Mouse (Mus musculus) limb, embryonic 15.5 days (tissue): ENCODE measurements at regions not wholly inside any gene's neighbourhood (a gene's known extent, or its start where the extent isn't known, plus 50 kb on each side); places are given as distances from the start of the nearest gene placed in this dataset.

Experiments used
- ATAC-seq: fragments of 200-750 bp; cut with Nextera tagmentation; 2 replicates; pipeline ENCODE4 v1.8.0; 2017; ENCODE audit warnings: low read depth, moderate TSS enrichment; ENCODE audit not compliant: insufficient number of reproducible peaks, low FRiP score, low TSS enrichment
- H3K27ac ChIP-seq: fragments of 300-500 bp; sonication (generic); 2 replicates; pipeline ENCODE4 v1.5.1; 2015; ENCODE audit warnings: moderate library complexity, mild to moderate bottlenecking, inconsistent platforms
- H3K27me3 ChIP-seq: fragments of 300-500 bp; sonication (generic); 2 replicates; pipeline ENCODE4 v1.6.1; 2015; ENCODE audit warnings: inconsistent platforms
- H3K36me3 ChIP-seq: fragments of 300-500 bp; sonication (generic); 2 replicates; pipeline ENCODE4 v1.6.1; 2015; ENCODE audit warnings: inconsistent platforms
- H3K4me1 ChIP-seq: fragments of 300-500 bp; sonication (generic); 2 replicates; pipeline ENCODE4 v1.6.1; 2015; ENCODE audit warnings: inconsistent platforms
- H3K4me2 ChIP-seq: fragments of 300-500 bp; sonication (generic); 2 replicates; pipeline ENCODE4 v1.6.1; 2015; ENCODE audit warnings: mild to moderate bottlenecking, inconsistent platforms
- H3K4me3 ChIP-seq: fragments of 300-500 bp; sonication (generic); 2 replicates; pipeline ENCODE4 v1.5.1; 2015; ENCODE audit warnings: mild to moderate bottlenecking, inconsistent platforms
- H3K9ac ChIP-seq: fragments of 300-500 bp; sonication (generic); 2 replicates; pipeline ENCODE4 v1.6.1; 2015; ENCODE audit warnings: inconsistent platforms
- H3K9me3 ChIP-seq: fragments of 300-500 bp; sonication (generic); 2 replicates; pipeline ENCODE4 v1.6.1; 2016; ENCODE audit warnings: inconsistent platforms
- WGBS: fragments of 180-500 bp; shearing (Covaris S2); methylation state at CpG from one replicate; pipeline ENCODE4 v1.1.7; 2015; 5-methylcytosine and 5-hydroxymethylcytosine counted together

- Histone ChIP-seq H3K36me3 (no peaks in the 10 kb centered on the region), H3K27ac (no peak overlapping the region), H3K9ac (no peak overlapping the region), H3K9me3 (no peaks in the 10 kb centered on the region), H3K4me2 (no peak overlapping the region), H3K27me3 (no peaks in the 10 kb centered on the region), H3K4me1 (0 out of 2 replicates have a peak, but pooled peaks cover 3% of the 10 kb centered on the region), H3K4me3 (no peak overlapping the region)
- ATAC-seq: no peak
- WGBS: 33% methylated on average over 1 of the region's 1 CpGs
Measured at GRCm38 (mm10) chr12:58639478-58639877, 370.4 kb upstream of the Clec14a start.

GRCm38 (mm10) chr12:58638260-58638659, 369.2 kb upstream of the Clec14a start:
- no peaks in the 10 kb centered on the region for H3K36me3 ChIP-seq
- 0 out of 2 replicates have a peak, but pooled peaks cover 3% of the 10 kb centered on the region for H3K4me1 ChIP-seq
- no peak for ATAC-seq
- 71% methylated on average over 3 of the region's 3 CpGs for WGBS
- H3K27ac ChIP-seq: no peak overlapping the region
- no peaks in the 10 kb centered on the region for H3K27me3 ChIP-seq
- no peaks in the 10 kb centered on the region for H3K9me3 ChIP-seq
- H3K4me2 ChIP-seq: no peak overlapping the region
- no peak overlapping the region for H3K4me3 ChIP-seq
- no peak overlapping the region for H3K9ac ChIP-seq

GRCm38 (mm10) chr12:58632529-58632928, 363.4 kb upstream of the Clec14a start:
- Histone ChIP-seq H3K4me1 (no peaks in the 10 kb centered on the region), H3K27ac (no peak overlapping the region), H3K27me3 (no peaks in the 10 kb centered on the region), H3K9me3 (no peaks in the 10 kb centered on the region), H3K36me3 (no peaks in the 10 kb centered on the region), H3K9ac (no peak overlapping the region), H3K4me2 (no peak overlapping the region), H3K4me3 (no peak overlapping the region)
- WGBS: 55% methylated on average over 3 of the region's 3 CpGs
- no peak for ATAC-seq

- H3K4me3 ChIP-seq: no peak overlapping the region
- no peaks in the 10 kb centered on the region for H3K4me1 ChIP-seq
- H3K4me2 ChIP-seq: no peak overlapping the region
- no peak for ATAC-seq
- no peaks in the 10 kb centered on the region for H3K36me3 ChIP-seq
- H3K9me3 ChIP-seq: no peaks in the 10 kb centered on the region
- WGBS: 51% methylated on average over 5 of the region's 5 CpGs
- no peak overlapping the region for H3K27ac ChIP-seq
- no peak overlapping the region for H3K9ac ChIP-seq
- H3K27me3 ChIP-seq: no peaks in the 10 kb centered on the region
Measured at GRCm38 (mm10) chr12:58628817-58629216, 359.7 kb upstream of the Clec14a start.

GRCm38 (mm10) chr12:58625144-58625543, 356.1 kb upstream of the Clec14a start:
- no peak overlapping the region for H3K9ac ChIP-seq
- no peaks in the 10 kb centered on the region for H3K36me3 ChIP-seq
- no peak overlapping the region for H3K27ac ChIP-seq
- WGBS: 79% methylated on average over 2 of the region's 2 CpGs
- no peaks in the 10 kb centered on the region for H3K9me3 ChIP-seq
- no peak overlapping the region for H3K4me3 ChIP-seq
- H3K4me2 ChIP-seq: no peak overlapping the region
- H3K4me1 ChIP-seq: no peaks in the 10 kb centered on the region
- no peak for ATAC-seq
- no peaks in the 10 kb centered on the region for H3K27me3 ChIP-seq

- Histone ChIP-seq H3K9me3 (no peaks in the 10 kb centered on the region), H3K27ac (no peak overlapping the region), H3K36me3 (no peaks in the 10 kb centered on the region), H3K9ac (no peak overlapping the region), H3K27me3 (no peaks in the 10 kb centered on the region), H3K4me2 (no peak overlapping the region), H3K4me1 (no peaks in the 10 kb centered on the region), H3K4me3 (no peak overlapping the region)
- no peak for ATAC-seq
- 82% methylated on average over 7 of the region's 7 CpGs for WGBS
Measured at GRCm38 (mm10) chr12:58619508-58620310, 350.6 kb upstream of the Clec14a start.

- Histone ChIP-seq H3K27ac (no peak overlapping the region), H3K36me3 (no peaks in the 10 kb centered on the region), H3K27me3 (no peaks in the 10 kb centered on the region), H3K9ac (no peak overlapping the region), H3K4me2 (no peak overlapping the region), H3K4me1 (peaks cover 2% of the 10 kb centered on the region; the same call in 1 of the 2 replicates), H3K4me3 (no peak overlapping the region), H3K9me3 (no peaks in the 10 kb centered on the region)
- no peak for ATAC-seq
- 76% methylated on average over 9 of the region's 9 CpGs for whole genome bisulfite sequencing
Measured at GRCm38 (mm10) chr12:58594781-58595180, 325.7 kb upstream of the Clec14a start.

- H3K9ac ChIP-seq: no peak overlapping the region
Measured at GRCm38 (mm10) chr12:58591480-58591829, 322.4 kb upstream of the Clec14a start.

GRCm38 (mm10) chr12:58590547-58591479, 321.7 kb upstream of the Clec14a start:
- no peak overlapping the region for H3K27ac ChIP-seq
- H3K9me3 ChIP-seq: no peaks in the 10 kb centered on the region
- H3K9ac ChIP-seq: no peak overlapping the region
- no peaks in the 10 kb centered on the region for H3K27me3 ChIP-seq
- H3K4me1 ChIP-seq: peaks cover 2% of the 10 kb centered on the region; the same call in 1 of the 2 replicates
- H3K36me3 ChIP-seq: no peaks in the 10 kb centered on the region
- WGBS: 43% methylated on average over 7 of the region's 7 CpGs
- no peak overlapping the region for H3K4me3 ChIP-seq
- ATAC-seq: no peak
- H3K4me2 ChIP-seq: no peak overlapping the region

More at GRCm38 (mm10) chr12:58591480-58591829, 322.4 kb upstream of the Clec14a start:
- no peak for ATAC-seq
- Histone ChIP-seq H3K9me3 (no peaks in the 10 kb centered on the region), H3K36me3 (no peaks in the 10 kb centered on the region), H3K27me3 (no peaks in the 10 kb centered on the region), H3K27ac (no peak overlapping the region), H3K4me1 (peaks cover 2% of the 10 kb centered on the region; the same call in 1 of the 2 replicates), H3K4me3 (no peak overlapping the region), H3K4me2 (no peak overlapping the region)
- WGBS: 64% methylated on average over 3 of the region's 3 CpGs

- 77% methylated on average over 5 of the region's 5 CpGs for WGBS
- Histone ChIP-seq H3K4me2 (no peak overlapping the region), H3K9me3 (no peaks in the 10 kb centered on the region), H3K4me3 (no peak overlapping the region), H3K4me1 (no peaks in the 10 kb centered on the region), H3K9ac (no peak overlapping the region), H3K27me3 (no peaks in the 10 kb centered on the region), H3K36me3 (no peaks in the 10 kb centered on the region), H3K27ac (no peak overlapping the region)
- ATAC-seq: no peak
Measured at GRCm38 (mm10) chr12:58581811-58582572, 312.9 kb upstream of the Clec14a start.

GRCm38 (mm10) chr12:58569056-58569455, 300.0 kb upstream of the Clec14a start:
- Histone ChIP-seq H3K9ac (no peak overlapping the region), H3K4me1 (no peaks in the 10 kb centered on the region), H3K4me2 (no peak overlapping the region), H3K36me3 (no peaks in the 10 kb centered on the region), H3K27ac (no peak overlapping the region), H3K4me3 (no peak overlapping the region), H3K9me3 (no peaks in the 10 kb centered on the region), H3K27me3 (no peaks in the 10 kb centered on the region)
- WGBS: 94% methylated on average over 1 of the region's 1 CpGs
- no peak for ATAC-seq
